In the genomic region with DNA sequence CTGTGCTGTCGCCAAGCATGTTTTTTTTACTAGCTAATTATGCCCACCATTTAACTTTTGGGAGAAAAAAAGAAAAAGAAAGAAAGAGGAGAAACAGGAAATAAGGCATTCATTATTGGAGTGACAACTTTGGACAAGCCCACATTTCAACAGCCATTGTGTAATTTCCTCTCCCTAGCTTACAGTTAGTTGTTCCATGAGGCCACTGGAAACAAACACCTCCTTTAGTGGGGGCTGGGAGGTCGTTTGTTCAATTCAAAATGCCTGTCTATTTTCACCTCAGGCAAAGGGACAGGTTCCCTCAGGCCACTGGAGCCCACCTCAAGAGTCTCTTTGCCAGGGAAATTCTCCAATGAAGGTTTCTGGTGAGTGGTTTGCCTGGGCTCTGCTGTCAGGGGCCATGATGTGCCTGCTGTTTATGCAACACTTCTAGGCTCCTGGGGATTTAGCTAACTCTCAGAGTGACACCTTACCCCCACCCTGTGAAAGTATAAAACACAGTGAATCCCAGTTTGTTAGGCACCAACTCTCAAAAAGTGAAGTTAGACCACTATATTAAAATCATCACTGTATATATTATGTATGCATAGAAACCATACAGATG, we compare ENCODE assay signal across 11 mouse cellular contexts. TPM values are rescaled to one million over a fixed set of nuclear protein-coding genes. Genes with fewer than 3 reads are reported as not detected.
DNase-seq lines count a peak whose midpoint lies in the region; ATAC-seq and TF ChIP-seq lines count a peak whose summit lies in the region.
"Had no signal": no experiment of that assay in that cellular context is flagged by ENCODE, and none has a peak within 500 bp of the region (broad histone marks: within the 10 kb centered on the region; RNA-seq: fewer than 3 reads in every experiment).

No protein-coding gene starts in this region.

- peak overlapping the region; percentile 81 for H3K27ac ChIP-seq in lung, embryonic 15.5 days
- peak overlapping the region; percentile 38; the same call in 1 of the 2 replicates for H3K27ac ChIP-seq in limb, embryonic 14.5 days (replicated peaks; ENCODE audit: low read depth, low read length)
- H3K27ac ChIP-seq: neural tube, embryonic 12.5 days had no signal

- no peaks in the 10 kb centered on the region for H3K9me3 ChIP-seq in lung, embryonic 15.5 days
- no peaks in the 10 kb centered on the region for H3K9me3 ChIP-seq in limb, embryonic 14.5 days (ENCODE audit: control insufficient read depth, low read length)
- no peaks in the 10 kb centered on the region for H3K9me3 ChIP-seq in megakaryocyte, embryonic 14.5 days
- H3K9me3 ChIP-seq: neural tube, embryonic 12.5 days had no signal

- H3K27me3 ChIP-seq in lung, embryonic 15.5 days = no peaks in the 10 kb centered on the region
- no peaks in the 10 kb centered on the region for H3K27me3 ChIP-seq in limb, embryonic 14.5 days (ENCODE audit: control insufficient read depth, insufficient read depth, low read length)
- no peaks in the 10 kb centered on the region for H3K27me3 ChIP-seq in megakaryocyte, embryonic 14.5 days (replicated peaks)
- H3K27me3 ChIP-seq: neural tube, embryonic 12.5 days had no signal

- intact Hi-C loops in heart, postnatal 14 days (cut with DNase I) = no loop called here
- intact Hi-C loops in left cerebral cortex, postnatal 10 days (cut with DNase I) = no loop called here

- no peaks in the 10 kb centered on the region for H3K36me3 ChIP-seq in lung, embryonic 15.5 days
- no peaks in the 10 kb centered on the region for H3K36me3 ChIP-seq in limb, embryonic 14.5 days (ENCODE audit: control insufficient read depth, insufficient read depth, low read length)
- H3K36me3 ChIP-seq in megakaryocyte, embryonic 14.5 days (replicated peaks; ENCODE audit: low read length) = peaks cover 7% of the 10 kb centered on the region
- H3K36me3 ChIP-seq: neural tube, embryonic 12.5 days had no signal

- ATAC-seq in lung, embryonic 15.5 days (ENCODE audit: borderline replicate concordance, extremely low read depth, low FRiP score, low TSS enrichment) = no peak
- no peak for ATAC-seq in limb, embryonic 14.5 days (ENCODE audit: low FRiP score, low read depth)
- ATAC-seq: Patski had no signal

- peaks cover 18% of the 10 kb centered on the region for H3K4me1 ChIP-seq in lung, embryonic 15.5 days
- peaks cover 4% of the 10 kb centered on the region for H3K4me1 ChIP-seq in limb, embryonic 14.5 days (ENCODE audit: control insufficient read depth, insufficient read depth, low read length)
- H3K4me1 ChIP-seq in megakaryocyte, embryonic 14.5 days = peaks cover 81% of the 10 kb centered on the region

- no peak for TF ChIP-seq POLR2A in limb, embryonic 14.5 days (IDR thresholded peaks at IDR 0.05; ENCODE audit: borderline replicate concordance, extremely low read depth, insufficient read depth, insufficient read length)

- 20% methylated on average over 2 of the region's 2 CpGs for WGBS in lung, embryonic 15.5 days
- 11% methylated on average over 2 of the region's 2 CpGs for WGBS in limb, embryonic 14.5 days

- H3K4me3 ChIP-seq in lung, embryonic 15.5 days = no peak overlapping the region
- H3K4me3 ChIP-seq in limb, embryonic 14.5 days (replicated peaks; ENCODE audit: low read length) = no peak overlapping the region
- peak overlapping the region; percentile 2 for H3K4me3 ChIP-seq in megakaryocyte, embryonic 14.5 days (replicated peaks)
- H3K4me3 ChIP-seq: neural tube, embryonic 12.5 days had no signal

- 0 out of 2 replicates have a peak overlapping the region, but pooled peaks have one; percentile 4 for H3K4me2 ChIP-seq in lung, embryonic 15.5 days
- no peak overlapping the region for H3K4me2 ChIP-seq in limb, embryonic 14.5 days (replicated peaks; ENCODE audit: low read depth, low read length, severe bottlenecking)
- H3K4me2 ChIP-seq: neural tube, embryonic 12.5 days had no signal

- no peak overlapping the region for H3K9ac ChIP-seq in lung, embryonic 15.5 days
- no peak overlapping the region for H3K9ac ChIP-seq in limb, embryonic 14.5 days (ENCODE audit: low read depth, low read length, severe bottlenecking)
- H3K9ac ChIP-seq: neural tube, embryonic 12.5 days had no signal

- peak; percentile 92 for DNase-seq in heart, adult 11 months
- DNase-seq in heart, postnatal 14 days = no peak
- no peak for DNase-seq in lung, postnatal 14 days
- DNase-seq in limb, embryonic 14.5 days (ENCODE audit: low spot score) = no peak
- DNase-seq in left cerebral cortex, postnatal 10 days (ENCODE audit: extremely low spot score in 1 of 2, low spot score in 2 of 2) = no peak
- DNase-seq in embryo, embryonic 10.5 days (ENCODE audit: low spot score) = no peak

RNA-seq across cellular contexts. Expression of a gene that starts 51.1 kb away (rescaled TPM):
- total RNA-seq in heart, postnatal 14 days (2021) = 10 to 100 TPM; 16.9 to 22.2 TPM
- 35.1 and 38.2 TPM in 2 replicates for polyA plus RNA-seq in lung, embryonic 15.5 days (2015; fragmentation: Nextera tagmentation; extraction: Ambion mirVana)
- polyA plus RNA-seq in limb, embryonic 14.5 days (2012; rRNA removed) = 17.8 and 18.1 TPM in 2 replicates
- 17.8 and 19.4 TPM in 2 replicates for polyA plus RNA-seq in limb, embryonic 14.5 days (2014; fragmentation: Nextera tagmentation; extraction: Ambion mirVana)
- 436 and 585 TPM in 2 replicates for polyA plus RNA-seq in megakaryocyte, embryonic 14.5 days (2012; ENCODE audit: insufficient read depth, low replicate concordance)
- 10 to 100 TPM; 17.2 to 21.3 TPM for total RNA-seq in left cerebral cortex, postnatal 10 days (2021)
- polyA plus RNA-seq: C2C12 had no signal

Comparison
In these comparisons a context has a peak if more than half of its experiments do, and no peak if none do; other contexts are left out.
1. RNA of a gene that starts 51.1 kb away (polyA plus RNA-seq): 436 to 585 TPM in megakaryocyte, embryonic 14.5 days; 35.1 to 38.2 TPM in lung, embryonic 15.5 days and 17.8 to 19.4 TPM in limb, embryonic 14.5 days; every median in the first group is over 10 times any median in the second.